Mouse (Mus musculus): ENCODE results near the gene Gpalpp1.

GRCm38 (mm10) chr14:76128174-76128573 lies 17.6 kb upstream of the Gpalpp1 start:
- TF ChIP-seq CTCF (IDR thresholded peaks at IDR 0.05; ENCODE audit: borderline replicate concordance, extremely low read depth, insufficient read depth, insufficient read length) (no peak), POLR2A (IDR thresholded peaks at IDR 0.05; ENCODE audit: borderline replicate concordance, extremely low read depth, insufficient read depth, insufficient read length, poor library complexity, severe bottlenecking) (no peak)
